Mouse (Mus musculus) CH12.LX (cell line): ENCODE results near the gene Keap1.

Experiments used
- CTCF ChIP-seq, 2 experiments: IDR thresholded peaks in 1 of 2; conservative IDR thresholded peaks in 1 of 2; 2 replicates each; pipeline ENCODE4 v1.5.1; 2011 to 2012; ENCODE audit warnings: low read depth in 2 of 2, low read length in 2 of 2, improper control_type of control experiment in 1 of 2, inconsistent platforms in 1 of 2, mild to moderate bottlenecking in 1 of 2, moderate library complexity in 1 of 2
- NELFE ChIP-seq: IDR thresholded peaks from 2 replicates; pipeline ENCODE4 v1.6.1; 2011; ENCODE audit warnings: low read depth, low read length, improper control_type of control experiment
- POLR2A ChIP-seq: IDR thresholded peaks from 2 replicates; pipeline ENCODE4 v1.6.1; 2011; ENCODE audit warnings: low read depth, mild to moderate bottlenecking, improper control_type of control experiment, low read length
- POLR2AphosphoS2 ChIP-seq: IDR thresholded peaks from 2 replicates; pipeline ENCODE4 v1.6.1; 2011; ENCODE audit warnings: low read depth, low read length, improper control_type of control experiment
- SMC3 ChIP-seq: IDR thresholded peaks from 2 replicates; pipeline ENCODE4 v1.6.1; 2011; ENCODE audit warnings: low read depth, low read length, improper control_type of control experiment

DNA sequence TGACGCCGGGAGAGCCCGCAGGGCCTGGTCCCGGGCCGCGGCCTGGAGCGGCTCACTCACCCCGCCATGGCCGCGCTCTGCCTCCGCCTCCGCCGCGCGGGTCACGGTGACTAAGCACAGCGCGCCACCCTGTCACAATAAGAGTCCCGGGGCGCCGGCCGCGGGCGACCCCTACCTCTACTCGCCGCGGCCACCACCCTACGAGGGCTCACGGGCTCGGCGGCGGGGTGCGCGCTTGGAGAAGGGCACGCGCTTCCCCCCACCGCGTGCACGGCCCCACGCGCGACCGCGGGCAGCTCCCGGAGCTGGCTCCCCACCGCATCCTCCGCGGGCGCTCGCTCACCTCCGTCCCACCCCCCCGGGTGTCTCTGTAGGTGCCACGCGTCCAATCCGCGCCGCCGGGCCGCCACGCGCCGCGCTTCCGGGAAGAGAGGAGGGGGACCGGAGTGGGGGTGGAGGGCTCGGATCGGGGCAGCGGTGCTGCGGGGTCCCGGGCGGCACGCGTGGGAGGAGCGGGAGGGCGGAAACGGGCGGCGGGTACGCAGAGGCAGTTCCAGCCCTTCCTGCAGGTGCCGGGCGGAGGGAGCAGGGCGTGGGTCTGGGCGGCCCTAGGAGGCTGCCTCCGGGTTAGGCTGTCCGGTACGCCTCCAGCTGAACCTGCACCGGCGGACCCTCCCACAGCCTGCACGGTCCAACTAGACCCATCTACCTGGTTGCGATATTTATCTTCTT is at the start of gene Keap1:
- TF ChIP-seq POLR2AphosphoS2 (no peak), CTCF (conservative IDR thresholded peaks at IDR 0.05 in 1 of 2, IDR thresholded peaks at IDR 0.05 in 1 of 2; ENCODE audit: low read depth in 2 of 2, low read length in 2 of 2) (no peak), NELFE (peak; percentile 59), POLR2A (peak; percentile 64), SMC3 (no peak)
